Mouse (Mus musculus): ENCODE measurements around the gene 2610002M06Rik. TPM values are rescaled to one million over a fixed set of nuclear protein-coding genes. Genes with fewer than 3 reads are reported as not detected.

The 2610002M06Rik gene
- polyA plus RNA-seq (2016; fragmentation: Nextera tagmentation; extraction: Ambion mirVana), result 9.3 and 13.5 TPM in 2 replicates

GRCm38 (mm10) chrX:107816218-107816554 is at the start of gene 2610002M06Rik:
TSS of gene 2610002M06Rik (minus strand) at chrX:107816334.
- Histone ChIP-seq H3K27ac (peak within 1 kb of the TSS; percentile 90), H3K4me1 (no peaks in the 10 kb centered on the region), H3K9me3 (no peaks in the 10 kb centered on the region), H3K4me3 (peak within 1 kb of the TSS; percentile 66), H3K27me3 (ENCODE audit: insufficient read depth, poor library complexity, severe bottlenecking) (no peaks in the 10 kb centered on the region), H3K36me3 (no peaks in the 10 kb centered on the region)
- peak; percentile 93 for DNase-seq (ENCODE audit: low spot score)
- WGBS, result 14% methylated on average over 28 of the region's 28 CpGs

GRCm38 (mm10) chrX:107858165-107858564 is 42.0 kb upstream of the 2610002M06Rik start:
- WGBS, result 23% methylated on average over 4 of the region's 4 CpGs
- H3K36me3 ChIP-seq, result no peaks in the 10 kb centered on the region
- no peak overlapping the region for H3K4me3 ChIP-seq
- H3K27me3 ChIP-seq (ENCODE audit: insufficient read depth, poor library complexity, severe bottlenecking), result no peaks in the 10 kb centered on the region
- H3K4me1 ChIP-seq, result no peaks in the 10 kb centered on the region
- peak; percentile 75 for DNase-seq (ENCODE audit: low spot score)
- H3K27ac ChIP-seq, result no peak overlapping the region
- no peaks in the 10 kb centered on the region for H3K9me3 ChIP-seq

DNA sequence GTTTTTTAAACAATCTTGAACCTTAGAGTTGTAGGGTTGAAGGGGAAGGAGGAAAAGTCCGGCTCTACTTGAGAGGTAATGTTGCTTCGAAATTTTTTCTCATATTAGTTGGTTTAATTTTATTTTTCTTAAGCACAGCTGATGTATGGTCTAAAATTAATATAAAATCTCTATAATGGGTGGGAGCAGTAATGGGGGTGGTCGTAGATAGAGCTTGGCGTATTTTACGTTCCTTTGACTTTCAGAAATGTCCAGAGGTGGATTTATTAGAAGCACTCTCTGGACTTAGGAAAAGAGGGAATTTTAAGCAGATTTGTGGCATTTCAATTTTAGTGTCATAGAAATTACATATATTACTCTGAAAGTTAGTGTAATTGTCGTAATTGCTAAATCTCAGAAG is 592 bp upstream of the 2610002M06Rik start:
- no peaks in the 10 kb centered on the region for H3K36me3 ChIP-seq
- H3K4me3 ChIP-seq, result peak overlapping the region; percentile 66
- no peaks in the 10 kb centered on the region for H3K4me1 ChIP-seq
- H3K9me3 ChIP-seq, result no peaks in the 10 kb centered on the region
- no peak for DNase-seq (ENCODE audit: low spot score)
- H3K27ac ChIP-seq, result no peak overlapping the region
- no peaks in the 10 kb centered on the region for H3K27me3 ChIP-seq (ENCODE audit: insufficient read depth, poor library complexity, severe bottlenecking)
- WGBS, result 81% methylated on average over 6 of the region's 6 CpGs

DNA sequence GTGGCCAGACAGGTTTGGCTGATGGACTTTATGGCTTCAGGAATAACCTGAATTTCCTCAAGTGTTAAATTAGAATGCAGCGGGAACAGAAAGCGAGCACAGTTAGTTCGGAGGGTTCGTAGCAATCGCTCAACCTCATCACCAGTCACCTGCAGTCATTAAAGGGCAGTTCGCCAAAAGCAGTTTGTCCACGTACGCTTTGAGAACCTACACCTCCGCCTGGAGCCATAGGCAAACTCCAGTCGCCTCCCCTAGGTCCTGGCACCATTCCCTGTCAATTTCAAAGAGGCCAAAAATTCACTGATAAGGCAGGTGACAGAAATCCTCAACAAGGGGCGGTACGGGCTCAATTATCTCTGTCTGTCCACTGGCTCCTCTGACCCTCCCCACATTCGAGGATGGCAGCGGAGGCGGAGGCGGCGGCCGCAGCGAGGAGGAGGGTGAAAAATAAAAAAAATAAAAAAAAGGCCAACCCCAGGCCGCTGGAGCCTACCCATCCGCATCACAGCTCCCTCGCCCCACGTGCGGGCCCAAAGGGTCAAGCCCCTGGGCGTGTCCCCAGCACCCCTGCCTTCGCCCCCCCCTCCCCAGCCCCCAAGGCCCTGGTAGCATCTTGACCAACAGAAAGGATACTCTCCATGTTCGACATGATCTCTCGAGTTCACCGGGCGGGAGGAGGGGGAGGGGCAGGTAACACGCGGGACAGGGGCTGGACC is 474 bp downstream of the 2610002M06Rik start:
- Histone ChIP-seq H3K27me3 (ENCODE audit: insufficient read depth, poor library complexity, severe bottlenecking) (no peaks in the 10 kb centered on the region), H3K4me3 (peak overlapping the region; percentile 66), H3K27ac (peak overlapping the region; percentile 90), H3K9me3 (no peaks in the 10 kb centered on the region), H3K36me3 (no peaks in the 10 kb centered on the region), H3K4me1 (no peaks in the 10 kb centered on the region)
- WGBS, result 21% methylated on average over 32 of the region's 32 CpGs
- peak; percentile 70 for DNase-seq (ENCODE audit: low spot score)

DNA sequence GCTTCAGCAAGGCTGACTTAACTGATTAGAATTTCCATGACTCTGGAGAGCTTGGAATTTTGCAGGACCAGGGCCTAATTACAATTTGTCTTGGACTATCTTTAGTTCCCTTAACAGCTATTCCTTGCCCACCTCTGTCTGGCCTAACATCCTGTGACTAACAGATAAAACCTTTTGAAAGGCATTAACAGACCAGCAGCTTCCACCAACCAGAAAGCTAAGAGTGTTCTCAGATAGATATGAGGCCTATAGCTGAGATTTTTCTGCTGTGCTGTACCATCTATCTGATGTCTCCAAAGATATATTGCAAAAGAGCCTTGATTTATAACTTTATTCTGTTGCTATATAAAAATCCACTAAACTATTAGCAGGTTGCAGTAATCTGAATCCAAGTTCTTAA is 4.0 kb downstream of the 2610002M06Rik start:
- Histone ChIP-seq H3K4me1 (no peaks in the 10 kb centered on the region), H3K9me3 (no peaks in the 10 kb centered on the region), H3K27me3 (ENCODE audit: insufficient read depth, poor library complexity, severe bottlenecking) (no peaks in the 10 kb centered on the region), H3K4me3 (no peak overlapping the region), H3K36me3 (no peaks in the 10 kb centered on the region), H3K27ac (no peak overlapping the region)
- DNase-seq (ENCODE audit: low spot score), result no peak

DNA sequence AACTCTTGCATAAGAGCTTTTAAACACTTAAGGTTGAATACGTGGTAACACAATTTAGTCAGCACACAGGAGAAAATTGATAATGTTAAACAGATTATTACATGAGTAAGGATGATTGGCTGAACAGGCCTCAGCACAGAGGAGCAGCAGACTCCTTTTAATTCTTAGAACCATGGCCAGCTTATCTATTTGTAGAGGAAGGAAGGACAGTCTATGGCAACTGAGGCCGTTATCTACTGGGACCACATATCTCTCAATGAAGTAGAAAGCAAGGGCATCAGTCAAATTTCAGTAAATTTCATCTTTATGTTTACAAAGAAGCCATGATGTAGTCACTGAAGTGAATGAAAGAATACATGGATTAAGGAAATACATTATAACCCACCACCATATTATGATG is 19.2 kb downstream of the 2610002M06Rik start:
- Histone ChIP-seq H3K4me1 (no peaks in the 10 kb centered on the region), H3K27me3 (ENCODE audit: insufficient read depth, poor library complexity, severe bottlenecking) (no peaks in the 10 kb centered on the region), H3K36me3 (no peaks in the 10 kb centered on the region), H3K27ac (no peak overlapping the region), H3K9me3 (no peaks in the 10 kb centered on the region), H3K4me3 (no peak overlapping the region)
- no peak for DNase-seq (ENCODE audit: low spot score)
- 67% methylated on average over 2 of the region's 2 CpGs for WGBS

- no peak for DNase-seq (ENCODE audit: low spot score)
- Histone ChIP-seq H3K9me3 (no peaks in the 10 kb centered on the region), H3K4me3 (no peak overlapping the region), H3K27ac (no peak overlapping the region), H3K27me3 (ENCODE audit: insufficient read depth, poor library complexity, severe bottlenecking) (no peaks in the 10 kb centered on the region), H3K4me1 (no peaks in the 10 kb centered on the region), H3K36me3 (no peaks in the 10 kb centered on the region)
- WGBS, result 47% methylated on average over 1 of the region's 1 CpGs
Observed at GRCm38 (mm10) chrX:107795785-107796184, 20.3 kb downstream of the 2610002M06Rik start.

- Histone ChIP-seq H3K27me3 (ENCODE audit: insufficient read depth, poor library complexity, severe bottlenecking) (no peaks in the 10 kb centered on the region), H3K27ac (no peak within 1 kb of the TSS), H3K4me1 (no peaks in the 10 kb centered on the region), H3K4me3 (no peak within 1 kb of the TSS), H3K36me3 (no peaks in the 10 kb centered on the region), H3K9me3 (no peaks in the 10 kb centered on the region)
- DNase-seq (ENCODE audit: low spot score), result no peak
- 83% methylated on average over 1 of the region's 1 CpGs for WGBS
Observed at GRCm38 (mm10) chrX:107792290-107792689, 23.8 kb downstream of the 2610002M06Rik start, which contains the start of gene Tent5d. TSS of gene Tent5d (plus strand) at chrX:107792590.

- WGBS, result 27% methylated on average over 8 of the region's 8 CpGs
- H3K27me3 ChIP-seq (ENCODE audit: insufficient read depth, poor library complexity, severe bottlenecking), result no peaks in the 10 kb centered on the region
- no peaks in the 10 kb centered on the region for H3K36me3 ChIP-seq
- H3K4me3 ChIP-seq, result no peak overlapping the region
- no peak overlapping the region for H3K27ac ChIP-seq
- H3K4me1 ChIP-seq, result no peaks in the 10 kb centered on the region
- no peaks in the 10 kb centered on the region for H3K9me3 ChIP-seq
- DNase-seq (ENCODE audit: low spot score), result no peak
Observed at GRCm38 (mm10) chrX:107790750-107791493, 25.2 kb downstream of the 2610002M06Rik start.

GRCm38 (mm10) chrX:107790136-107790535 is 26.0 kb downstream of the 2610002M06Rik start:
- no peak for DNase-seq (ENCODE audit: low spot score)
- WGBS, result 96% methylated on average over 1 of the region's 1 CpGs

DNA sequence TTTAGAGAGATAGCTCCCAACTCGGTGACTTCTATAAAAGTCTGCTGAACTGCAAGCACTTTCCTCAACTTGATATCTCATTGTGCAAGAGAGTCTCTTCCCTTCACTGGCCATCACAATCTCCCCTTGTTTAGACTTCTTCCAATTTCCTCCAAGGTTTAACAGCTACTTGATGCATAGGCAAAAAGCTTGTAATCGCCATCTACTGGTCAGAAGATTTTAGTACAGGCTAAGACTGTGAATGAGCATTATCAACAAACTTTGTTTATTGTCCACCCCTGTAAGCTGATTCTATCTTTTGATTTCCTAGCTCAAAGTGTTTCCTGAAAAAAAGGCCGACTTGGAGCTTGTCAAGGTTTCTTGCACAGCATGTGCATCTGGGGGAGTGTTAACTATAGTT is 48.2 kb downstream of the 2610002M06Rik start:
- H3K27ac ChIP-seq, result no peak overlapping the region
- H3K27me3 ChIP-seq (ENCODE audit: insufficient read depth, poor library complexity, severe bottlenecking), result no peaks in the 10 kb centered on the region
- DNase-seq (ENCODE audit: low spot score), result no peak

More at GRCm38 (mm10) chrX:107790136-107790535, 26.0 kb downstream of the 2610002M06Rik start:
- no peak overlapping the region for H3K27ac ChIP-seq
- no peak overlapping the region for H3K4me3 ChIP-seq
- no peaks in the 10 kb centered on the region for H3K27me3 ChIP-seq (ENCODE audit: insufficient read depth, poor library complexity, severe bottlenecking)
- no peaks in the 10 kb centered on the region for H3K36me3 ChIP-seq
- H3K9me3 ChIP-seq, result no peaks in the 10 kb centered on the region
- no peaks in the 10 kb centered on the region for H3K4me1 ChIP-seq

More for the DNA sequence above, 48.2 kb downstream of the 2610002M06Rik start:
- Histone ChIP-seq H3K4me3 (no peak overlapping the region), H3K4me1 (no peaks in the 10 kb centered on the region), H3K9me3 (no peaks in the 10 kb centered on the region), H3K36me3 (no peaks in the 10 kb centered on the region)
- WGBS, result 16% methylated on average over 3 of the region's 3 CpGs

Measured in heart, embryonic 10.5 days (tissue).